Mouse (Mus musculus) thymus, postnatal 10 days (tissue): ENCODE results near the gene Tmem128.
A peak's percentile ranks its signal among the peaks of the same experiment; 100 is the strongest.

Source experiments
- DNase-seq, 2 experiments: peaks; one replicate each; pipeline ENCODE4 v3.0.0; 2021; ENCODE audit warnings: low spot score in 2 of 2

The Tmem128 gene

GRCm38 (mm10) chr5:38260107-38260682 is at the start of gene Tmem128:
Gene Tmem128 (plus strand): TSS chr5:38260185.
- DNase-seq: peak; percentile 26 to 41

- no peak for DNase-seq
These were observed 48.3 kb upstream of the Tmem128 start for GRCm38 (mm10) chr5:38211691-38212090.

GRCm38 (mm10) chr5:38213009-38213408 is 47.0 kb upstream of the Tmem128 start:
- no peak for DNase-seq

GRCm38 (mm10) chr5:38219771-38220307 is 40.1 kb upstream of the Tmem128 start:
- no peak for DNase-seq

- DNase-seq: peak; percentile 89 to 96
These were observed 39.6 kb upstream of the Tmem128 start, which contains the start of the genes Zbtb49 and Lyar for GRCm38 (mm10) chr5:38220328-38220912. Gene Zbtb49 (minus strand): TSS chr5:38220457. Gene Lyar (plus strand): TSS chr5:38220470.

- DNase-seq: peak; percentile 31 to 65
These were observed 24.6 kb upstream of the Tmem128 start for GRCm38 (mm10) chr5:38235422-38235821.

GRCm38 (mm10) chr5:38236627-38237026 is 23.4 kb upstream of the Tmem128 start:
- no peak for DNase-seq

- DNase-seq: no peak
These were observed 19.1 kb upstream of the Tmem128 start for GRCm38 (mm10) chr5:38240727-38241472.

GRCm38 (mm10) chr5:38241473-38241834 is 18.5 kb upstream of the Tmem128 start:
- DNase-seq: no peak

- DNase-seq: no peak
These were observed 18.0 kb upstream of the Tmem128 start for GRCm38 (mm10) chr5:38241966-38242365.

GRCm38 (mm10) chr5:38255195-38255594 is 4.8 kb upstream of the Tmem128 start:
- no peak for DNase-seq

GRCm38 (mm10) chr5:38255644-38256043 is 4.3 kb upstream of the Tmem128 start:
- DNase-seq: no peak

- DNase-seq: no peak
These were observed 3.4 kb upstream of the Tmem128 start for GRCm38 (mm10) chr5:38256551-38256950.

GRCm38 (mm10) chr5:38258034-38258772 is 1.8 kb upstream of the Tmem128 start:
- DNase-seq: no peak

GRCm38 (mm10) chr5:38258773-38259146 is 1.2 kb upstream of the Tmem128 start:
- no peak for DNase-seq

GRCm38 (mm10) chr5:38259455-38260106 is 404 bp upstream of the Tmem128 start:
- peak in 1 of 2 experiments; percentile 8 for DNase-seq

- DNase-seq: no peak
These were observed 11.0 kb downstream of the Tmem128 start for GRCm38 (mm10) chr5:38270942-38271341.

- DNase-seq: no peak
These were observed 13.8 kb downstream of the Tmem128 start for GRCm38 (mm10) chr5:38273831-38274230.

GRCm38 (mm10) chr5:38275771-38276170 is 15.8 kb downstream of the Tmem128 start, which contains the start of gene Otop1:
Gene Otop1 (plus strand): TSS chr5:38275972.
- DNase-seq: no peak

GRCm38 (mm10) chr5:38276451-38276850 is 16.5 kb downstream of the Tmem128 start:
- no peak for DNase-seq

- no peak for DNase-seq
These were observed 17.3 kb downstream of the Tmem128 start for GRCm38 (mm10) chr5:38277098-38277866.
